Mouse (Mus musculus): ENCODE measurements around the gene Fdps. TPM values are rescaled to one million over a fixed set of nuclear protein-coding genes. Genes with fewer than 3 reads are reported as not detected.
"Not testable (repeated sequence)": the region's sequence is repeated elsewhere in the genome, so short reads cannot be mapped to it uniquely, and the experiment has no call there.

Gene Fdps
- polyA plus RNA-seq, 1 experiment from 2014 or later = 364 TPM

DNA sequence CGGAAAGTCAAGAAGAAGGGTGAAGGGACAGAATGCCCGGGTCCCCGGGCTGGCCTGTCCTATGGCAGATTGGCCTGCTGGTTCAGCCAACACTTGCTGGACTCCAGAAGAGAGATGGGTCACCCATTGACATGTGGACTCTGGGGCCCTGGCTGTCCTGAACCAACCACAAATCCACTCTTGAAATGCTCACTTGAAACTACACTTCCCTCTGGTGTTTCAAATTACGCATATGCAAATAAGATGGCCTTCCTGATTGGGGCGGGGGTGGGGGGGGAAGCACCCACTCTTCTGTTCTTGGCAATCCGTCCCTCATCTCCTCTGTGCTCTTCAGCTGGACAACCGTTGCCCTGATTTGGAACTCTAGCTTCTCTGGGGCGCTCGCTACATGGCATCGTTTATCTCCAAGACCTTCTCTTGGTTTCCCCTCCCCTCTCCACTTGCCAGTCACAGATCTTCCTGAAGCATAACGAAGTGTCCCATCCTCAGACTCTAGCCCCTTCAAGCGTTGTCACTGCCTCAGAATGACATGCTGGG is 17.0 kb downstream of the Fdps start:
- H3K27me3 ChIP-seq (ENCODE audit: control insufficient read depth, insufficient read depth, low read length) = 0 out of 2 replicates have a peak, but pooled peaks cover 4% of the 10 kb centered on the region
- no peak for DNase-seq
- H3K4me2 ChIP-seq (ENCODE audit: low read length) = no peak overlapping the region
- H3K9ac ChIP-seq (replicated peaks; ENCODE audit: low read length) = no peak overlapping the region
- H3K4me1 ChIP-seq (ENCODE audit: control insufficient read depth, insufficient read depth, low read length) = 0 out of 2 replicates have a peak, but pooled peaks cover 7% of the 10 kb centered on the region
- ATAC-seq (ENCODE audit: low FRiP score, low TSS enrichment) = no peak
- no peaks in the 10 kb centered on the region for H3K9me3 ChIP-seq (ENCODE audit: control insufficient read depth, low read length)
- H3K27ac ChIP-seq (replicated peaks; ENCODE audit: low read depth, low read length) = no peak overlapping the region
- WGBS = 85% methylated on average over 12 of the region's 12 CpGs
- peaks cover 63% of the 10 kb centered on the region for H3K36me3 ChIP-seq (ENCODE audit: control insufficient read depth, insufficient read depth, low read length)
- no peak overlapping the region for H3K4me3 ChIP-seq (replicated peaks; ENCODE audit: low read depth, low read length)

DNA sequence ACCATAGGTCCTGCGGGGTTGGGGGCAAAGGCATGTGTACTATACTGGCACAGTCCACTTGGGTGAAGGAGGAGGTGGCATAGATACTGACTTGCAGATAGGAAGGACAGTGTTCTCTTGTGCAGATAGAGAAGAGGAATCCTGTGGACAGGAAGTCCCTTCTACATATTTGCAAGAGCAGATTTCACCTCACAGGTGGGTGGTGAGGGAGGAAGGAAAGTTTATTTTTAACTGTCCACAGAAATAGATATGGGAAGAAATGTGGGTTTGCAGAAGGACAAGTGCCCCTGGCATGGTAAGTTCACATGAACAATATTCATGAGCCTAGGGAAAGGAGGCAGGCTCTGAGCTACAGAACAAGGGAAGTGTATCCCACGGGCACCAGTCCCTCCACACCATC is 17.6 kb downstream of the Fdps start:
- Histone ChIP-seq H3K9ac (replicated peaks; ENCODE audit: low read length) (no peak overlapping the region), H3K27me3 (ENCODE audit: control insufficient read depth, insufficient read depth, low read length) (0 out of 2 replicates have a peak, but pooled peaks cover 4% of the 10 kb centered on the region), H3K36me3 (ENCODE audit: control insufficient read depth, insufficient read depth, low read length) (peaks cover 67% of the 10 kb centered on the region), H3K4me2 (ENCODE audit: low read length) (no peak overlapping the region), H3K9me3 (ENCODE audit: control insufficient read depth, low read length) (no peaks in the 10 kb centered on the region), H3K4me3 (replicated peaks; ENCODE audit: low read depth, low read length) (no peak overlapping the region), H3K4me1 (ENCODE audit: control insufficient read depth, insufficient read depth, low read length) (0 out of 2 replicates have a peak, but pooled peaks cover 1% of the 10 kb centered on the region), H3K27ac (replicated peaks; ENCODE audit: low read depth, low read length) (no peak overlapping the region)
- 82% methylated on average over 2 of the region's 2 CpGs for WGBS
- DNase-seq (no peak), ATAC-seq (ENCODE audit: low FRiP score, low TSS enrichment) (no peak)

DNA sequence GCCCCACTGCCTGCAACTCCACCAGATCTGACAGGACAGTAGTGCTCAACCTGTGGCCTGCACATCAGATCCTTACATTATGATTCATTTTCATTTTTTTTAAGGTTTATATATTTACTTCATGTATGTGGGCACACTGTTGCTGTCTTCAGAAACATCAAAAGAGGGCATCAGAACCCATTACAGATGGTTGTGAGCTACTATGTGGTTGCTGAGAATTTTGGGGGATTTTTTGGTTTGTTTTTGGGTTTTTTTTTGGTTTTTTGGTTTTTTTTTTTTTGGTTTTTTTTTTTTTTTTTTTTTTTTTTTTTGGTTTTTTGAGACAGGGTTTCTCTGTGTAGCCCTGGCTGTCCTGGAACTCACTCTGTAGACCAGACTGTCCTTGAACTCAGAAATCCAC is 19.5 kb downstream of the Fdps start:
- H3K27me3 ChIP-seq (ENCODE audit: control insufficient read depth, insufficient read depth, low read length); H3K27ac ChIP-seq (replicated peaks; ENCODE audit: low read depth, low read length); H3K9ac ChIP-seq (replicated peaks; ENCODE audit: low read length); H3K4me3 ChIP-seq (replicated peaks; ENCODE audit: low read depth, low read length); H3K4me2 ChIP-seq (ENCODE audit: low read length); DNase-seq; H3K9me3 ChIP-seq (ENCODE audit: control insufficient read depth, low read length); ATAC-seq (ENCODE audit: low FRiP score, low TSS enrichment); H3K4me1 ChIP-seq (ENCODE audit: control insufficient read depth, insufficient read depth, low read length): not testable (repeated sequence)
- peaks cover 62% of the 10 kb centered on the region for H3K36me3 ChIP-seq (ENCODE audit: control insufficient read depth, insufficient read depth, low read length)

DNA sequence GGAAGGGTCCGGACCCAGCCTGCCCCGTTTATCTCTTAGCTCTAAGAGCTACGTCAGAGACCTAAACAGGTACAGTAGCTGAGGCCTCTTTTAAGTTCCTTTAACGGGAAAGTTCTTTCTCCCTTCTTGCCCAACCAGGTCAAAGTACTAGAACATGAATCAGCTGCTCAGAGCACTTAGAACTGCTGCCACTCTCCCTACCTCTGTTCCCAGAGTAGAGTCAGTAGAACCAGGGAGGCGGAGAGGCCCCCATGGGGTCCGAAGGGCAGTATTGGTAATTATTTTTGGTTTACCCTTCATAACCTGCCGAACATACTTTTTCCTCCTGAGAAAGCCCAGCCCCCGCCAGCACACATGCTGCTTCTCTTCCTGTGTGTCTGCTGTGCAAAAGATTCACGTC is 24.4 kb downstream of the Fdps start:
- H3K36me3 ChIP-seq (ENCODE audit: control insufficient read depth, insufficient read depth, low read length) = peaks cover 78% of the 10 kb centered on the region
- H3K4me1 ChIP-seq (ENCODE audit: control insufficient read depth, insufficient read depth, low read length) = no peaks in the 10 kb centered on the region
- no peak overlapping the region for H3K4me2 ChIP-seq (ENCODE audit: low read length)
- ATAC-seq (ENCODE audit: low FRiP score, low TSS enrichment) (no peak), DNase-seq (no peak)
- no peaks in the 10 kb centered on the region for H3K9me3 ChIP-seq (ENCODE audit: control insufficient read depth, low read length)
- no peak overlapping the region for H3K9ac ChIP-seq (replicated peaks; ENCODE audit: low read length)
- H3K4me3 ChIP-seq (replicated peaks; ENCODE audit: low read depth, low read length) = no peak overlapping the region
- H3K27me3 ChIP-seq (ENCODE audit: control insufficient read depth, insufficient read depth, low read length) = no peaks in the 10 kb centered on the region
- H3K27ac ChIP-seq (replicated peaks; ENCODE audit: low read depth, low read length) = no peak overlapping the region
- 95% methylated on average over 9 of the region's 9 CpGs for WGBS

DNA sequence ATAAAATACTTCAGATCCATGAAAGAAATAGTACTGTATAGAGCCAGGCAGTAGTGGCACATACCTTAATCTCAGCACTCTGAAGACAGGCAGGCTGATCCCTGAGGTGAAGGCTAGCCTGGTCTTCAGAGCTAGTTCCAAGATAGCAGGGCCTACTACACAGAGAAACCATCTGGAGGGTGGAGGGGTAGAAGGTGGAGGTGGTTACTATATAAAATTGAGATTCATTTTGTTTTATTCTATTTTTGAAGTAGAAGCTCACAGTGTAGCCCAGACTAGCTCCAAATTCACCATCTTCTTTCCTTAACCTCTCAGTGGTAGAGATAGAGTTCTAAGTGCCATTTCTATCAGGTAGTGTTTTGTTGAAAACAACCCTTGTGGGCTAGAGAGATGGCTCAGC is 34.5 kb downstream of the Fdps start:
- Histone ChIP-seq H3K4me1 (ENCODE audit: control insufficient read depth, insufficient read depth, low read length) (no peaks in the 10 kb centered on the region), H3K27me3 (ENCODE audit: control insufficient read depth, insufficient read depth, low read length) (no peaks in the 10 kb centered on the region), H3K36me3 (ENCODE audit: control insufficient read depth, insufficient read depth, low read length) (peaks cover 91% of the 10 kb centered on the region), H3K4me2 (ENCODE audit: low read length) (no peak overlapping the region), H3K9ac (replicated peaks; ENCODE audit: low read length) (no peak overlapping the region), H3K9me3 (ENCODE audit: control insufficient read depth, low read length) (no peaks in the 10 kb centered on the region), H3K27ac (replicated peaks; ENCODE audit: low read depth, low read length) (no peak overlapping the region), H3K4me3 (replicated peaks; ENCODE audit: low read depth, low read length) (no peak overlapping the region)
- ATAC-seq (ENCODE audit: low FRiP score, low TSS enrichment) = no peak
- DNase-seq = no peak

DNA sequence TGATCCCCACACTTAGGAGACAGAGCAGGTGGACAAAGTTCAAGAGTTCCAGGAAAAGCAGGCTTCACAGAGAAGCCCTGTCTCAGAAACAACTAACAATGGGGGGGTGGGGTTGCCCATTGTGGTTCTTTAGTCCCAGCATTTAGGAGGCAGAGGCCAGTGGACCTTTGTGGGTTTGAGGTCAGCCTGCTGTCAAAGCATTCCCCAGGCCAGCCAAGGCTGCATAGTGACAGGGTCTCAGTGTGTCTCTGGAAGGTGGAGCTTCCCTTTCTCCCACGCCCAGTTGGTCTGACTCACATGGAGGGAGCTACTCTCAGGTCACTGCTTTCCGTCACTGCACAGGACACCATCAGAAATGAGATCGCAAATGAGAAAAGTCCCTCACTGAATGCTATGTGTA is 40.1 kb downstream of the Fdps start:
- Histone ChIP-seq H3K9me3 (ENCODE audit: control insufficient read depth, low read length) (no peaks in the 10 kb centered on the region), H3K27ac (replicated peaks; ENCODE audit: low read depth, low read length) (no peak overlapping the region), H3K36me3 (ENCODE audit: control insufficient read depth, insufficient read depth, low read length) (peaks cover 85% of the 10 kb centered on the region), H3K4me2 (ENCODE audit: low read length) (no peak overlapping the region), H3K4me1 (ENCODE audit: control insufficient read depth, insufficient read depth, low read length) (no peaks in the 10 kb centered on the region), H3K27me3 (ENCODE audit: control insufficient read depth, insufficient read depth, low read length) (no peaks in the 10 kb centered on the region), H3K9ac (replicated peaks; ENCODE audit: low read length) (no peak overlapping the region), H3K4me3 (replicated peaks; ENCODE audit: low read depth, low read length) (no peak overlapping the region)
- ATAC-seq (ENCODE audit: low FRiP score, low TSS enrichment) (no peak), DNase-seq (no peak)
- WGBS = 54% methylated on average over 3 of the region's 3 CpGs

DNA sequence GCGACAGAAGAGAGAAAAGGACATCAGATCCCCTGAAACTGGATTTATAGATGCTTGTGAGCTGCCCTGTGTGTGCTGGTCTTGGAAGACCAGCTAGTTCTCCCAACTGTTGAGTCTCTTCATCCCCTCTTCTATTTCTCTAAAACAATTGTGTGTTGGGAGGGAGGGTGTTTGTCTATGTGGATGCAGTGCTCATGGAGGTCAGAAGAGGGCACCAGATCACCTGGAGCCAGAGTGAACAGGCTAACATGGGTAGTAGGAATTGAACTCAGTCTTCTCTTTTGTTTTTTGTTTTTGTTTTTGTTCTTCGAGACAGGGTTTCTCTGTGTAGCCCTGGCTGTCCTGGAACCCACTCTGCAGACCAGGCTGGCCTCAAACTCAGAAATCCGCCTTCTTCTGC is 43.0 kb downstream of the Fdps start:
- Histone ChIP-seq H3K36me3 (ENCODE audit: control insufficient read depth, insufficient read depth, low read length) (peaks cover 87% of the 10 kb centered on the region), H3K4me3 (replicated peaks; ENCODE audit: low read depth, low read length) (no peak overlapping the region), H3K9ac (replicated peaks; ENCODE audit: low read length) (no peak overlapping the region), H3K27me3 (ENCODE audit: control insufficient read depth, insufficient read depth, low read length) (no peaks in the 10 kb centered on the region), H3K4me1 (ENCODE audit: control insufficient read depth, insufficient read depth, low read length) (no peaks in the 10 kb centered on the region), H3K9me3 (ENCODE audit: control insufficient read depth, low read length) (no peaks in the 10 kb centered on the region), H3K4me2 (ENCODE audit: low read length) (no peak overlapping the region), H3K27ac (replicated peaks; ENCODE audit: low read depth, low read length) (no peak overlapping the region)
- ATAC-seq (ENCODE audit: low FRiP score, low TSS enrichment) = no peak
- peak; percentile 56 for DNase-seq
- 83% methylated on average over 3 of the region's 3 CpGs for WGBS

DNA sequence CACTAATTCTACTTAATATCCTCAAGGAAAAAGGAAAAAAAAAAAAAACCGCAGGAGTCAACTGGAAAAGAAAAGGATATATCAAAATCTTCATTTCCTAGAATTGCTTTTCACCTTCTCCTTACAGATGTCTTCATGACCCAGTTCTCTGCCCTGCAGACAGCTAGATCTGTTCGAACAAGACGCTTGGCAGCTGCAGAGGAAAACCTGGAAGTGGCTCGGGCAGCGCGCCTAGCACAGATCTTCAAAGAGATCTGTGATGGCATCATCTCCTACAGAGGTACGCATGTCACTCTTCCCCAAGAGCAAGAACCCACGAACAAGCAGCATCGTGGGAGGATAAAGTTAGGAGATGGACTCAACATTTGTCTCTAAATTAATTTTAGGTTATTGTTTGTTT is 43.4 kb downstream of the Fdps start:
- Histone ChIP-seq H3K27ac (replicated peaks; ENCODE audit: low read depth, low read length) (no peak overlapping the region), H3K4me2 (ENCODE audit: low read length) (no peak overlapping the region), H3K4me3 (replicated peaks; ENCODE audit: low read depth, low read length) (no peak overlapping the region), H3K4me1 (ENCODE audit: control insufficient read depth, insufficient read depth, low read length) (no peaks in the 10 kb centered on the region), H3K9me3 (ENCODE audit: control insufficient read depth, low read length) (no peaks in the 10 kb centered on the region), H3K36me3 (ENCODE audit: control insufficient read depth, insufficient read depth, low read length) (peaks cover 85% of the 10 kb centered on the region), H3K27me3 (ENCODE audit: control insufficient read depth, insufficient read depth, low read length) (no peaks in the 10 kb centered on the region), H3K9ac (replicated peaks; ENCODE audit: low read length) (no peak overlapping the region)
- DNase-seq (no peak), ATAC-seq (ENCODE audit: low FRiP score, low TSS enrichment) (no peak)
- 97% methylated on average over 9 of the region's 9 CpGs for WGBS

Measured in midbrain, embryonic 14.5 days (tissue).